In the genomic region with DNA sequence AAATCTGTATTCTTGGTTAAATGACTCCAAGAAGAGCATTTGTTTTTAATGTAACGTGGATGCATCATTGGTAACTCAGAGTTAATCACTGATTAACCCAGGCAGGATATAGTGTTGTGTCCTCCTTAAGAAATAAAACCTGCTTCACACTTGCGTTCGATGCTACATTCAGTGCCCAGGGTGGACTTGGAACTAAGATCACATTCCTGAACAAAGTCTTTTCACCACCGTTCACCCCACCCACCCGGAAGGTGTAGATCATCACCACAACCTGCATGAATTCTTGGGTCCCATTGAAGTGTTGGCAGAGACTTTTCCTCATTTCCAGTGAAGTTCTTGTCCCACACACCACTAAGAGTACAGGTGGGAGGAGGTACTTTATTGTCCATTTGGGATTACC, we compare ENCODE assay signal across 30 mouse cellular contexts. TPM values are rescaled to one million over a fixed set of nuclear protein-coding genes. Genes with fewer than 3 reads are reported as not detected.
DNase-seq lines count a peak whose midpoint lies in the region; ATAC-seq and TF ChIP-seq lines count a peak whose summit lies in the region.
"Had no signal": no experiment of that assay in that cellular context is flagged by ENCODE, and none has a peak within 500 bp of the region (broad histone marks: within the 10 kb centered on the region; RNA-seq: fewer than 3 reads in every experiment).

No protein-coding gene starts in this region.

- ATAC-seq in hindbrain, embryonic 12.5 days (ENCODE audit: low FRiP score), result no peak
- ATAC-seq: forebrain, embryonic 16.5 days; liver, embryonic 12.5 days had no signal

- no peak overlapping the region for H3K4me3 ChIP-seq in heart, embryonic 10.5 days
- no peak overlapping the region for H3K4me3 ChIP-seq in thymus, adult 2 months (ENCODE audit: control insufficient read depth, insufficient read depth, low read length)
- H3K4me3 ChIP-seq in hindbrain, embryonic 12.5 days, result no peak overlapping the region
- H3K4me3 ChIP-seq: embryonic facial prominence, embryonic 15.5 days; heart, embryonic 13.5 days; layer of hippocampus, adult 2 months; limb, embryonic 12.5 days; liver, embryonic 12.5 days; midbrain, embryonic 10.5 days had no signal

- H3K36me3 ChIP-seq in heart, embryonic 10.5 days, result peaks cover 13% of the 10 kb centered on the region
- H3K36me3 ChIP-seq in thymus, adult 2 months (ENCODE audit: control insufficient read depth, insufficient read depth, low read length), result no peaks in the 10 kb centered on the region
- peaks cover 8% of the 10 kb centered on the region; the same call in 1 of the 2 replicates for H3K36me3 ChIP-seq in hindbrain, embryonic 12.5 days

- no peaks in the 10 kb centered on the region for H3K27me3 ChIP-seq in heart, embryonic 10.5 days (ENCODE audit: insufficient read depth, poor library complexity, severe bottlenecking)
- H3K27me3 ChIP-seq in thymus, adult 2 months (ENCODE audit: control insufficient read depth, insufficient read depth, low read length), result no peaks in the 10 kb centered on the region
- no peaks in the 10 kb centered on the region for H3K27me3 ChIP-seq in hindbrain, embryonic 12.5 days
- H3K27me3 ChIP-seq: embryonic facial prominence, embryonic 15.5 days; heart, embryonic 13.5 days; limb, embryonic 12.5 days had no signal

- H3K4me2 ChIP-seq in hindbrain, embryonic 12.5 days (replicated peaks), result no peak overlapping the region
- H3K4me2 ChIP-seq: embryonic facial prominence, embryonic 15.5 days; heart, embryonic 13.5 days; hindbrain, embryonic 14.5 days; limb, embryonic 12.5 days; liver, embryonic 12.5 days had no signal

- peak; percentile 25 for DNase-seq in heart, embryonic 10.5 days (ENCODE audit: low spot score)
- no peak for DNase-seq in heart, postnatal 4 days
- DNase-seq in thymus, adult 2 months, result no peak
- DNase-seq in thymus, postnatal 25 days, result no peak
- peak; percentile 72 to 80 for DNase-seq in kidney, postnatal 36 days
- DNase-seq in right cerebral cortex, postnatal 25 days, result no peak
- DNase-seq: adrenal gland, postnatal 25 days; cerebellum, adult 9-10 months; gastrocnemius, postnatal 14 days; heart, adult 18-20 months; lung, adult 18-20 months; lung, postnatal 10 days; spleen, adult 18-20 months had no signal

- WGBS in heart, embryonic 10.5 days, result 83% methylated on average over 5 of the region's 5 CpGs
- 92% methylated on average over 5 of the region's 5 CpGs for WGBS in thymus, adult 2 months
- WGBS in hindbrain, embryonic 12.5 days, result 94% methylated on average over 5 of the region's 5 CpGs

- H3K9ac ChIP-seq in hindbrain, embryonic 12.5 days, result no peak overlapping the region
- H3K9ac ChIP-seq: embryonic facial prominence, embryonic 15.5 days; heart, embryonic 13.5 days; hindbrain, embryonic 14.5 days; limb, embryonic 12.5 days; liver, embryonic 12.5 days had no signal

- H3K27ac ChIP-seq in heart, embryonic 10.5 days, result no peak overlapping the region
- peak overlapping the region; percentile 81 for H3K27ac ChIP-seq in thymus, adult 2 months (ENCODE audit: control insufficient read depth, insufficient read depth, low read length)
- no peak overlapping the region for H3K27ac ChIP-seq in hindbrain, embryonic 12.5 days
- H3K27ac ChIP-seq: embryonic facial prominence, embryonic 15.5 days; heart, embryonic 13.5 days; hindbrain, embryonic 14.5 days; layer of hippocampus, adult 2 months; limb, embryonic 12.5 days; liver, embryonic 12.5 days; midbrain, embryonic 10.5 days had no signal

- TF ChIP-seq POLR2A in thymus, adult 2 months (IDR thresholded peaks at IDR 0.05; ENCODE audit: control insufficient read depth, extremely low read depth, insufficient read depth, low read length, poor library complexity), result no peak

- no peaks in the 10 kb centered on the region for H3K9me3 ChIP-seq in heart, embryonic 10.5 days
- H3K9me3 ChIP-seq in hindbrain, embryonic 12.5 days (replicated peaks), result no peaks in the 10 kb centered on the region
- H3K9me3 ChIP-seq: embryonic facial prominence, embryonic 15.5 days; heart, embryonic 13.5 days; limb, embryonic 12.5 days; liver, embryonic 12.5 days; midbrain, embryonic 10.5 days had no signal

- peaks cover 12% of the 10 kb centered on the region for H3K4me1 ChIP-seq in heart, embryonic 10.5 days
- peaks cover 50% of the 10 kb centered on the region for H3K4me1 ChIP-seq in thymus, adult 2 months (replicated peaks; ENCODE audit: control insufficient read depth, insufficient read depth, low read length)
- peaks cover 10% of the 10 kb centered on the region for H3K4me1 ChIP-seq in hindbrain, embryonic 12.5 days

- TF ChIP-seq CTCF in thymus, adult 2 months (IDR thresholded peaks at IDR 0.05; ENCODE audit: borderline replicate concordance, control insufficient read depth, extremely low read depth, insufficient read depth, low read length, poor library complexity), result no peak

RNA-seq across cellular contexts. Expression of a gene that starts 2.0 kb away (rescaled TPM):
- 12.2 and 13.3 TPM in 2 replicates for polyA plus RNA-seq in heart, embryonic 10.5 days (2016; fragmentation: Nextera tagmentation; extraction: Ambion mirVana)
- 10 to 100 TPM; 21.4 to 22.0 TPM for total RNA-seq in heart, postnatal 4 days (2021)
- polyA plus RNA-seq in thymus, adult 2 months (2012; rRNA removed), result 12.2 and 12.3 TPM in 2 replicates
- 9.2 and 10.8 TPM in 2 replicates for polyA plus RNA-seq in hindbrain, embryonic 12.5 days (2016; fragmentation: Nextera tagmentation; extraction: Ambion mirVana)

RNA-seq across cellular contexts. Expression of a gene that starts 19.6 kb away (rescaled TPM):
- polyA plus RNA-seq in heart, embryonic 10.5 days (2016; fragmentation: Nextera tagmentation; extraction: Ambion mirVana), result 41.3 and 43.1 TPM in 2 replicates
- 10 to 100 TPM; 64.9 to 74.5 TPM for total RNA-seq in heart, postnatal 4 days (2021)
- polyA plus RNA-seq in thymus, adult 2 months (2012; rRNA removed), result 235 and 243 TPM in 2 replicates
- polyA plus RNA-seq in hindbrain, embryonic 12.5 days (2016; fragmentation: Nextera tagmentation; extraction: Ambion mirVana), result 45.0 and 51.6 TPM in 2 replicates

RNA-seq across cellular contexts. Expression of a gene that starts 24.1 kb away (rescaled TPM):
- polyA plus RNA-seq in heart, embryonic 10.5 days (2016; fragmentation: Nextera tagmentation; extraction: Ambion mirVana), result not detected in 2 replicates
- total RNA-seq in heart, postnatal 4 days (2021), result not detected
- not detected in 2 replicates for polyA plus RNA-seq in thymus, adult 2 months (2012; rRNA removed)
- polyA plus RNA-seq in hindbrain, embryonic 12.5 days (2016; fragmentation: Nextera tagmentation; extraction: Ambion mirVana), result not detected in 2 replicates
- total RNA-seq: adrenal gland, postnatal 25 days; common myeloid progenitor, adult 5-6 weeks; gastrocnemius, postnatal 14 days; heart, adult 18-20 months; heart, postnatal 25 days; layer of hippocampus, adult 2 months; layer of hippocampus, postnatal 25 days; left cerebral cortex, postnatal 10 days; neutrophil, adult 5-6 weeks had no signal
- polyA plus RNA-seq: brain, embryonic 14.5 days; CD4-positive, CD25-positive, alpha-beta regulatory T cell, adult 4 months; forebrain, embryonic 16.5 days; heart, embryonic 13.5 days; hindbrain, embryonic 14.5 days; inflammation-experienced regulatory T-cells, adult 6 months; limb, embryonic 12.5 days; liver, embryonic 12.5 days; midbrain, embryonic 10.5 days had no signal

Comparison
In these comparisons a context has a peak if more than half of its experiments do, and no peak if none do; other contexts are left out.
1. DNase-seq: peak in heart, embryonic 10.5 days (single experiment) and kidney, postnatal 36 days (2 of 2); none in heart, postnatal 4 days (single experiment), thymus, adult 2 months (single experiment), thymus, postnatal 25 days (single experiment) and right cerebral cortex, postnatal 25 days (single experiment).